Mouse (Mus musculus) midbrain, embryonic 11.5 days (tissue): ENCODE measurements around the gene Tceal9. TPM values are rescaled to one million over a fixed set of nuclear protein-coding genes. Genes with fewer than 3 reads are reported as not detected.

ENCODE experiments used
- ATAC-seq: fragments of 200-750 bp; cut with Nextera tagmentation; 2 replicates; pipeline ENCODE4 v1.8.0; 2017; ENCODE audit warnings: moderate TSS enrichment, moderate library complexity; ENCODE audit not compliant: low FRiP score
- DNase-seq: peaks from one replicate; pipeline ENCODE4 v3.0.0; 2015; ENCODE audit warnings: low spot score; ENCODE audit errors: missing footprints
- H3K27ac ChIP-seq: fragments of 300-500 bp; sonication (generic); 2 replicates; pipeline ENCODE4 v1.5.1; 2014; ENCODE audit warnings: low read depth, low read length
- H3K27me3 ChIP-seq: fragments of 300-500 bp; sonication (generic); 2 replicates; pipeline ENCODE4 v1.6.1; 2014; ENCODE audit warnings: mild to moderate bottlenecking, low read length, moderate library complexity, mixed read lengths; ENCODE audit not compliant: control insufficient read depth, insufficient read depth
- H3K36me3 ChIP-seq: fragments of 300-500 bp; sonication (generic); 2 replicates; pipeline ENCODE4 v1.6.1; 2014; ENCODE audit warnings: mild to moderate bottlenecking, low read length, moderate library complexity, mixed read lengths; ENCODE audit not compliant: control insufficient read depth, insufficient read depth
- H3K4me1 ChIP-seq: fragments of 300-500 bp; sonication (generic); 2 replicates; pipeline ENCODE4 v1.6.1; 2014; ENCODE audit warnings: low read length; ENCODE audit not compliant: control insufficient read depth, insufficient read depth
- H3K4me2 ChIP-seq: fragments of 300-500 bp; sonication (generic); 2 replicates; pipeline ENCODE4 v1.6.1; 2014; ENCODE audit warnings: mild to moderate bottlenecking, moderate library complexity
- H3K4me3 ChIP-seq: fragments of 300-500 bp; sonication (generic); 2 replicates; pipeline ENCODE4 v1.5.1; 2014; ENCODE audit warnings: low read depth, low read length
- H3K9ac ChIP-seq: fragments of 300-500 bp; sonication (generic); 2 replicates; pipeline ENCODE4 v1.6.1; 2014; ENCODE audit warnings: low read length
- H3K9me3 ChIP-seq: fragments of 300-500 bp; sonication (generic); 2 replicates; pipeline ENCODE4 v1.6.1; 2016; ENCODE audit warnings: low read length; ENCODE audit not compliant: control insufficient read depth
- WGBS: fragments of 180-500 bp; shearing (Covaris S2); extraction: QIAGEN DNeasy Blood & Tissue Kit; methylation state at CpG from one replicate; pipeline ENCODE4 v1.1.7; 2014; 5-methylcytosine and 5-hydroxymethylcytosine counted together
- polyA plus RNA-seq: library from polyadenylated mRNA; unstranded; fragments of >200 nt; fragmentation: Nextera tagmentation; extraction: Ambion mirVana; gene quantifications from 2 replicates; pipeline ENCODE4 v1.2.1, GENCODE M21; 2014

Gene Tceal9
- polyA plus RNA-seq, 1 experiment from 2014 or later, result 418 TPM

DNA sequence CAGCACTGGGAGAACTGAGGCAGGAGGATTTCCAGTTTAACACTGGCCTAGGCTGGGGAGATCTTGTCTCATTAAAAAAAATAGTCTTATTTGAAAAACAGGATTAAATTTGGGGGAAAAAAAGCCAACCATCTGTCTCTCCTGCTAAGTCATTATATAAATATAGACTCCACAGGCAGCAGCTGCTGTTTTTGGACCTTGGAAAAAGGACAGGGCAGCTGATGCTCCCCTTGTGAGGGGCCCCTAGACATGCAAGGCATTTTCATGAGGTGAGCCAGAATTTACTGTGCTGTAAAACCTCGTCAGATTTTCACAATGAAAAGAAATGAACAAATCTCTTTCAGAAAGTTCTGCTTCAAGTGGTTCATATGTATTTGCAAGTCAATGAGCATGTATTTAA is 28.6 kb upstream of the Tceal9 start:
- WGBS, result 62% methylated on average over 1 of the region's 1 CpGs
- H3K27ac ChIP-seq, result no peak overlapping the region
- H3K4me2 ChIP-seq, result no peak overlapping the region
- H3K36me3 ChIP-seq, result no peaks in the 10 kb centered on the region
- no peak overlapping the region for H3K4me3 ChIP-seq
- no peaks in the 10 kb centered on the region for H3K9me3 ChIP-seq
- no peaks in the 10 kb centered on the region for H3K27me3 ChIP-seq
- no peak overlapping the region for H3K9ac ChIP-seq
- no peaks in the 10 kb centered on the region for H3K4me1 ChIP-seq
- ATAC-seq (no peak), DNase-seq (no peak)

DNA sequence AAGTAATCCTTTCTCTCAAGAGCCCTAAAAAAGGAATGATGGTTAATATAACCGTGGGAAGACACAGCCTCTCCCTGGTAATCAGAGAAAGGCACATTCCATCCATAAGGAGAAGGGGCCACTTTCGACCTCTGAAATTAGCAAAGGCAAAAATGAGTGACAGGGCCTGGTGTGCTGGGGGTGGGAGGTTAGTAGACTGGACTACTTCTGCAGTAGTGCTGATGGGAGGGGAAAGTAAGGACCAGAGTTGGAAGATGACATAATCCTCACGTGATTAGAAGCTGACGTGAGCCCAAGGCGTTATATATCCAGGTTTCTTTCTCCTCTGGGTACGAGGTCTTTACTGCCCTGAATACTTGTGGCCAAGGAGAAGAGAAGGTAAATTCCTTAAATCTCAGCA is 21.2 kb upstream of the Tceal9 start:
- DNase-seq, result no peak
- H3K4me3 ChIP-seq, result no peak overlapping the region
- no peaks in the 10 kb centered on the region for H3K36me3 ChIP-seq
- no peak overlapping the region for H3K4me2 ChIP-seq
- H3K27me3 ChIP-seq, result no peaks in the 10 kb centered on the region
- WGBS, result 86% methylated on average over 6 of the region's 6 CpGs
- ATAC-seq, result no peak
- H3K9me3 ChIP-seq, result no peaks in the 10 kb centered on the region
- no peak overlapping the region for H3K9ac ChIP-seq
- H3K4me1 ChIP-seq, result no peaks in the 10 kb centered on the region
- no peak overlapping the region for H3K27ac ChIP-seq

GRCm38 (mm10) chrX:136227768-136228167 is 17.1 kb upstream of the Tceal9 start:
- 80% methylated on average over 5 of the region's 5 CpGs for WGBS
- Histone ChIP-seq H3K9me3 (no peaks in the 10 kb centered on the region), H3K27me3 (no peaks in the 10 kb centered on the region), H3K9ac (no peak overlapping the region), H3K27ac (no peak overlapping the region), H3K36me3 (no peaks in the 10 kb centered on the region), H3K4me2 (no peak overlapping the region), H3K4me3 (no peak overlapping the region), H3K4me1 (no peaks in the 10 kb centered on the region)
- no peak for DNase-seq
- no peak for ATAC-seq

- ATAC-seq, result no peak
- Histone ChIP-seq H3K27me3 (no peaks in the 10 kb centered on the region), H3K4me3 (no peak overlapping the region), H3K27ac (no peak overlapping the region), H3K4me1 (no peaks in the 10 kb centered on the region), H3K4me2 (no peak overlapping the region), H3K9me3 (no peaks in the 10 kb centered on the region), H3K36me3 (no peaks in the 10 kb centered on the region), H3K9ac (no peak overlapping the region)
- DNase-seq, result peak; percentile 85
- WGBS, result 53% methylated on average over 3 of the region's 3 CpGs
Observed at GRCm38 (mm10) chrX:136238118-136238517, 6.8 kb upstream of the Tceal9 start.

DNA sequence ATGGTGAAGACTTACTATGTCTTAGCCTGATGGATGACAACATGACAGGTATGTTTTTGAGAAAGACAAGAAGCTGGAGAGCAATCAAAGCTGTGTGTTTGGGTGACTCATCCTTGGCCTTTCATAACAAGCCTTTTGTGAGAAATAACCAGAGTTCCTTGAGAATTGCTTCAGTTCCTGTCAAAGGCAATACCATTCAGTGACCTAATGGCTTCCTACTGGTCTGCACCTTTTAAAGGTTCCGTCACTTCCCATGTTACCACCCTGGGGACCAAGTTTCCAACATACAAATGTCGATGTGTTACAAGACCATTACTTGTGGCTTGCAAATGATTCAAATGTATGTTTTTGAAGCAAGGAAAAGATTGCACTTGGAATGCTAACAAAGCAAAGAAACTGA is 1.7 kb upstream of the Tceal9 start:
- DNase-seq (no peak), ATAC-seq (no peak)
- Histone ChIP-seq H3K36me3 (peaks cover 3% of the 10 kb centered on the region; the same call in 1 of the 2 replicates), H3K27me3 (no peaks in the 10 kb centered on the region), H3K4me2 (no peak overlapping the region), H3K4me1 (no peaks in the 10 kb centered on the region), H3K4me3 (no peak overlapping the region), H3K27ac (no peak overlapping the region), H3K9me3 (no peaks in the 10 kb centered on the region), H3K9ac (no peak overlapping the region)
- 87% methylated on average over 2 of the region's 2 CpGs for WGBS

- Histone ChIP-seq H3K9me3 (no peaks in the 10 kb centered on the region), H3K27me3 (no peaks in the 10 kb centered on the region; the same call in 1 of the 2 replicates), H3K9ac (peak overlapping the region; percentile 70), H3K4me2 (peak overlapping the region; percentile 42), H3K4me1 (no peaks in the 10 kb centered on the region), H3K36me3 (peaks cover 3% of the 10 kb centered on the region; the same call in 1 of the 2 replicates), H3K27ac (peak overlapping the region; percentile 44), H3K4me3 (peak overlapping the region; percentile 59)
- DNase-seq (peak; percentile 87), ATAC-seq (peak; percentile 76)
- WGBS, result 18% methylated on average over 12 of the region's 15 CpGs
Observed at GRCm38 (mm10) chrX:136245521-136246071, 717 bp downstream of the Tceal9 start.

DNA sequence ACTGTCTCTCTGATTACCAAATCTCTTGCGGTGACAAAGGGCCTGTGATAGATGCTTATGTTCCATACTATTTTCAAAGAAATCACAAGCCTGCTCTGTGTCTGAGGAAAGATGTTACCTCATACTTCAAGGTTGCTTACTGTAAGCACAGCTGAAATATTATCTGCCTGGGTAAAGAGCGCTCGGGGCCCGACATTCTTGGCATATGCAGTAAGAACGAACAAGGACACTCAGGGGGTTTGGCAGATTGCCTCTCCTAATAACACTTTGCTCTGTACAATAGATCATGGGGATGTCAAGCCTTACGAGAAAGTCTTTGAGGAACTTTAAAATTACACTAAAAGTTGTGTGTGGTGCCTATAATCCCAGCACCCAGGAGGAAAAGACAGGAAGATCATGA is 3.9 kb downstream of the Tceal9 start:
- Histone ChIP-seq H3K4me2 (no peak overlapping the region), H3K36me3 (peaks cover 3% of the 10 kb centered on the region; the same call in 1 of the 2 replicates), H3K4me3 (no peak overlapping the region), H3K27me3 (no peaks in the 10 kb centered on the region; the same call in 1 of the 2 replicates), H3K9ac (no peak overlapping the region), H3K27ac (no peak overlapping the region), H3K4me1 (no peaks in the 10 kb centered on the region), H3K9me3 (no peaks in the 10 kb centered on the region)
- no peak for ATAC-seq
- WGBS, result 90% methylated on average over 6 of the region's 6 CpGs
- DNase-seq, result no peak

GRCm38 (mm10) chrX:136249671-136250070 is 4.8 kb downstream of the Tceal9 start:
- WGBS, result 87% methylated on average over 7 of the region's 7 CpGs
- Histone ChIP-seq H3K36me3 (peaks cover 3% of the 10 kb centered on the region; the same call in 1 of the 2 replicates), H3K4me1 (no peaks in the 10 kb centered on the region), H3K4me2 (no peak overlapping the region), H3K9ac (no peak overlapping the region), H3K4me3 (no peak overlapping the region), H3K9me3 (no peaks in the 10 kb centered on the region), H3K27me3 (no peaks in the 10 kb centered on the region; the same call in 1 of the 2 replicates), H3K27ac (no peak overlapping the region)
- DNase-seq (no peak), ATAC-seq (no peak)

DNA sequence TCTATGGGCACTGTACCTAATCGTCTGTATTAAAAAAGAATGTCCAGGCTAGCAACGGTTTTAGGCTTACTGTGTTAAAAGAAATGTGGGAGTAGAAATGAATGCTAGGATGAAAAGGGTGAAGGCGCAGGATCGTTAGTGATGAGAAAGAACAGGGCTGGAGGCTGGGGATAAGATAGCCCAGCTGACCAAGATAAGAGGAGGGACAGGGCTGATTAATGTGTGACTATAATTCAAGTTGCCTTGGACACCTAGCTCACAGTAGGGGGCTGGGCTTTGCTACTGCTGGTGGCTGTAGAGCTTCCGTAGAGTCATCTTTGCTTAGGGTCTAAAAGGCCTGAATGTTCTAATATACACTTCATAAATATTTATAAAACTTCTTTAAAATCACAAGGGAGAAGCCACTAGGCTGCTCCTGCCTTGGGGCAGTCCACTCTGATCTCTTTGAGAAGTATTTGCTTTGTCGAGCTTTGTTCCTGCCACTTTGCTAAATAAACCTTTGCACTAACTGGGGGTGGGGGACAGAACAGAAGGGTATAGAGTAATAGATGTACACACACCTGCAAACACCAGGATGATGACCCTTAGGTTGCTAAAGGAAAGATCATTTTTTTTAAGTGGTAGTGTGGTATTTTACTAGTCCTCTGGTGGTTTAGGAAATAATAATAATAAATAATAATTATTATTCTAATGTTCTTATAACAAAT is 7.3 kb downstream of the Tceal9 start:
- ATAC-seq (peak; percentile 46; the same call in 1 of the 2 replicates), DNase-seq (no peak)
- Histone ChIP-seq H3K4me3 (no peak overlapping the region), H3K27me3 (no peaks in the 10 kb centered on the region; the same call in 1 of the 2 replicates), H3K27ac (no peak overlapping the region), H3K9me3 (no peaks in the 10 kb centered on the region), H3K9ac (no peak overlapping the region), H3K4me2 (no peak overlapping the region), H3K36me3 (peaks cover 3% of the 10 kb centered on the region; the same call in 1 of the 2 replicates), H3K4me1 (no peaks in the 10 kb centered on the region)
- 67% methylated on average over 6 of the region's 6 CpGs for WGBS
